Mouse (Mus musculus) ES-Bruce4 (cell line): Measurements from ENCODE around the gene Cebpzos.

ENCODE experiments used
- CTCF ChIP-seq: IDR thresholded peaks from one replicate; pipeline ENCODE4 v1.8.1; 2011; ENCODE audit warnings: low read depth, low read length
- EP300 ChIP-seq: IDR thresholded peaks from 2 replicates; pipeline ENCODE4 v1.6.1; 2011; ENCODE audit warnings: low read depth, low read length; ENCODE audit not compliant: insufficient read depth
- POLR2A ChIP-seq: IDR thresholded peaks from one replicate; pipeline ENCODE4 v1.8.1; 2011; ENCODE audit warnings: low read length; ENCODE audit not compliant: insufficient read depth

DNA sequence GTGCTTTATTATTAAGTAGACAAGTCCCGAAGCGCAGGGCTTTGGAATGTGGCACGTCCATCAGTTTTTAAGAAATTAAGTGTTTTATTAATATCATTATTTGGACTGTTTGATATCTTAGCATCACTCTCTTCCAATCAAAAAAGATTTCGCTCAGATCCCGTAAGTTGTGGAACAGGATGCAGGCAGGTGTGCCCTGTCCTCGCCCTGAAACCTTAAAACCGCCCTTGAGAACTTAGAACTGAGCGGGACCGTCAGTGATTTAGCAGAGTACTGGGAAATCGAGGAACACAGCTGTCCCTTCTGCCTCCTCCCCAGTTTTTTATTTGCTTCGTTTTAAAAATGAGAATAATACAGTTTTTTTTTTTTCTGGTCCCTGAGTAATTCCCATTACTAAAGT lies 599 bp downstream of the Cebpzos start:
- TF ChIP-seq POLR2A (no peak), EP300 (no peak), CTCF (no peak)
